Comparison of ENCODE assay signal across 10 mouse cellular contexts in genomic region chr11:96765645-96766044, GRCm38 (mm10). TPM values are rescaled to one million over a fixed set of nuclear protein-coding genes. Genes with fewer than 3 reads are reported as not detected.
DNase-seq lines count a peak whose midpoint lies in the region; ATAC-seq and TF ChIP-seq lines count a peak whose summit lies in the region.
"Had no signal": no experiment of that assay in that cellular context is flagged by ENCODE, and none has a peak within 500 bp of the region (broad histone marks: within the 10 kb centered on the region; RNA-seq: fewer than 3 reads in every experiment).

No protein-coding gene starts in this region.

- H3K36me3 ChIP-seq in forebrain, embryonic 10.5 days (replicated peaks), result peaks cover 37% of the 10 kb centered on the region
- peaks cover 32% of the 10 kb centered on the region for H3K36me3 ChIP-seq in forebrain, postnatal 0 days (ENCODE audit: insufficient read depth)
- peaks cover 18% of the 10 kb centered on the region for H3K36me3 ChIP-seq in midbrain, embryonic 15.5 days (replicated peaks)
- peaks cover 26% of the 10 kb centered on the region for H3K36me3 ChIP-seq in midbrain, postnatal 0 days (ENCODE audit: insufficient read depth, low read length)
- peaks cover 5% of the 10 kb centered on the region for H3K36me3 ChIP-seq in lung, embryonic 16.5 days (ENCODE audit: control insufficient read depth, insufficient read depth, low read length)
- H3K36me3 ChIP-seq in stomach, postnatal 0 days (ENCODE audit: control insufficient read depth, insufficient read depth, low read length), result 0 out of 2 replicates have a peak, but pooled peaks cover 1% of the 10 kb centered on the region

- no peak for ATAC-seq in forebrain, postnatal 0 days
- no peak for ATAC-seq in midbrain, embryonic 15.5 days (replicated peaks)
- ATAC-seq in midbrain, postnatal 0 days (ENCODE audit: low FRiP score), result no peak
- ATAC-seq in lung, embryonic 16.5 days (ENCODE audit: low read depth), result peak; percentile 44; the same call in 1 of the 2 replicates
- ATAC-seq in stomach, postnatal 0 days (ENCODE audit: low FRiP score, low TSS enrichment), result peak; percentile 87
- ATAC-seq: inflammation-experienced regulatory T-cells, adult 6 months had no signal

- no peaks in the 10 kb centered on the region for H3K9me3 ChIP-seq in forebrain, embryonic 10.5 days
- no peaks in the 10 kb centered on the region for H3K9me3 ChIP-seq in forebrain, postnatal 0 days (ENCODE audit: low read length)
- H3K9me3 ChIP-seq in midbrain, embryonic 15.5 days, result no peaks in the 10 kb centered on the region
- H3K9me3 ChIP-seq in midbrain, postnatal 0 days (ENCODE audit: low read length), result no peaks in the 10 kb centered on the region
- H3K9me3 ChIP-seq in lung, embryonic 16.5 days (ENCODE audit: control insufficient read depth, low read length), result no peaks in the 10 kb centered on the region
- no peaks in the 10 kb centered on the region for H3K9me3 ChIP-seq in stomach, postnatal 0 days (ENCODE audit: control insufficient read depth, low read length)

- no peak overlapping the region for H3K4me2 ChIP-seq in forebrain, postnatal 0 days (ENCODE audit: low read depth)
- no peak overlapping the region for H3K4me2 ChIP-seq in midbrain, embryonic 15.5 days
- H3K4me2 ChIP-seq in midbrain, postnatal 0 days (ENCODE audit: low read depth, low read length, poor library complexity, severe bottlenecking), result no peak overlapping the region
- H3K4me2 ChIP-seq in lung, embryonic 16.5 days (ENCODE audit: low read depth, low read length), result no peak overlapping the region
- H3K4me2 ChIP-seq in stomach, postnatal 0 days (replicated peaks; ENCODE audit: low read depth), result no peak overlapping the region

- 82% methylated on average over 7 of the region's 7 CpGs for WGBS in forebrain, embryonic 10.5 days
- WGBS in forebrain, postnatal 0 days, result 78% methylated on average over 7 of the region's 7 CpGs
- 86% methylated on average over 7 of the region's 7 CpGs for WGBS in midbrain, embryonic 15.5 days
- 81% methylated on average over 7 of the region's 7 CpGs for WGBS in midbrain, postnatal 0 days
- WGBS in lung, embryonic 16.5 days, result 57% methylated on average over 7 of the region's 7 CpGs
- WGBS in stomach, postnatal 0 days, result 57% methylated on average over 7 of the region's 7 CpGs

- H3K4me1 ChIP-seq in forebrain, embryonic 10.5 days, result peaks cover 56% of the 10 kb centered on the region
- H3K4me1 ChIP-seq in forebrain, postnatal 0 days (ENCODE audit: insufficient read depth), result no peaks in the 10 kb centered on the region
- peaks cover 45% of the 10 kb centered on the region for H3K4me1 ChIP-seq in midbrain, embryonic 15.5 days
- peaks cover 3% of the 10 kb centered on the region; the same call in 1 of the 2 replicates for H3K4me1 ChIP-seq in midbrain, postnatal 0 days (ENCODE audit: insufficient read depth, low read length)
- H3K4me1 ChIP-seq in lung, embryonic 16.5 days (replicated peaks; ENCODE audit: control insufficient read depth, insufficient read depth, low read length), result peaks cover 21% of the 10 kb centered on the region
- H3K4me1 ChIP-seq in stomach, postnatal 0 days (replicated peaks; ENCODE audit: control insufficient read depth, insufficient read depth), result no peaks in the 10 kb centered on the region

- H3K4me3 ChIP-seq in forebrain, embryonic 10.5 days, result no peak overlapping the region
- H3K4me3 ChIP-seq in forebrain, postnatal 0 days (ENCODE audit: low read depth, low read length), result no peak overlapping the region
- no peak overlapping the region for H3K4me3 ChIP-seq in midbrain, embryonic 15.5 days
- H3K4me3 ChIP-seq in midbrain, postnatal 0 days (ENCODE audit: low read depth, low read length), result no peak overlapping the region
- H3K4me3 ChIP-seq in lung, embryonic 16.5 days (ENCODE audit: low read length), result no peak overlapping the region
- no peak overlapping the region for H3K4me3 ChIP-seq in stomach, postnatal 0 days (ENCODE audit: low read depth, low read length)
- H3K4me3 ChIP-seq: myocyte had no signal

- H3K27ac ChIP-seq in forebrain, embryonic 10.5 days, result peak overlapping the region; percentile 79
- H3K27ac ChIP-seq in forebrain, postnatal 0 days (ENCODE audit: low read depth, low read length), result no peak overlapping the region
- 0 out of 2 replicates have a peak overlapping the region, but pooled peaks have one; percentile 69 for H3K27ac ChIP-seq in midbrain, embryonic 15.5 days
- no peak overlapping the region for H3K27ac ChIP-seq in midbrain, postnatal 0 days (ENCODE audit: low read depth, low read length)
- H3K27ac ChIP-seq in lung, embryonic 16.5 days (ENCODE audit: low read length), result peak overlapping the region; percentile 26; the same call in 1 of the 2 replicates
- H3K27ac ChIP-seq in stomach, postnatal 0 days (replicated peaks), result peak overlapping the region; percentile 77

- TF ChIP-seq EP300 in stomach, postnatal 0 days (optimal IDR thresholded peaks at IDR 0.05), result no peak

- no peak for TF ChIP-seq CTCF in forebrain, postnatal 0 days (IDR thresholded peaks at IDR 0.05; ENCODE audit: low read depth)
- no peak for TF ChIP-seq CTCF in midbrain, postnatal 0 days (IDR thresholded peaks at IDR 0.05)
- TF ChIP-seq CTCF in stomach, postnatal 0 days (IDR thresholded peaks at IDR 0.05; ENCODE audit: low read depth), result no peak

- no peak overlapping the region for H3K9ac ChIP-seq in forebrain, postnatal 0 days
- H3K9ac ChIP-seq in midbrain, embryonic 15.5 days, result no peak overlapping the region
- H3K9ac ChIP-seq in midbrain, postnatal 0 days (replicated peaks; ENCODE audit: low read length, poor library complexity, severe bottlenecking), result no peak overlapping the region
- no peak overlapping the region for H3K9ac ChIP-seq in lung, embryonic 16.5 days (ENCODE audit: low read length)
- no peak overlapping the region for H3K9ac ChIP-seq in stomach, postnatal 0 days (ENCODE audit: low read length)

- no peak for DNase-seq in forebrain, embryonic 10.5 days (ENCODE audit: extremely low spot score, low spot score)
- no peak for DNase-seq in forebrain, postnatal 0 days
- no peak for DNase-seq in midbrain, postnatal 0 days (ENCODE audit: low spot score)
- DNase-seq in stomach, postnatal 0 days (ENCODE audit: low spot score), result peak; percentile 67
- no peak for DNase-seq in T-cell, adult 2 months (ENCODE audit: low spot score)
- DNase-seq in testis, postnatal 10 days (ENCODE audit: low spot score), result no peak

- no peaks in the 10 kb centered on the region for H3K27me3 ChIP-seq in forebrain, embryonic 10.5 days (ENCODE audit: poor library complexity, severe bottlenecking)
- no peaks in the 10 kb centered on the region for H3K27me3 ChIP-seq in forebrain, postnatal 0 days (ENCODE audit: insufficient read depth, low read length)
- no peaks in the 10 kb centered on the region for H3K27me3 ChIP-seq in midbrain, embryonic 15.5 days (replicated peaks)
- no peaks in the 10 kb centered on the region for H3K27me3 ChIP-seq in midbrain, postnatal 0 days (ENCODE audit: insufficient read depth, low read length)
- no peaks in the 10 kb centered on the region for H3K27me3 ChIP-seq in lung, embryonic 16.5 days (ENCODE audit: control insufficient read depth, insufficient read depth, low read depth, low read length)
- H3K27me3 ChIP-seq in stomach, postnatal 0 days (ENCODE audit: control insufficient read depth, insufficient read depth, low read length), result no peaks in the 10 kb centered on the region

RNA-seq across cellular contexts. Expression of gene Snx11, which starts 11.7 kb away (rescaled TPM):
- 25.7 and 27.5 TPM in 2 replicates for polyA plus RNA-seq in forebrain, embryonic 10.5 days (2016; fragmentation: Nextera tagmentation; extraction: Ambion mirVana)
- 59.2 and 68.8 TPM in 2 replicates for total RNA-seq in forebrain, postnatal 0 days (2014; rRNA removed)
- 32.7 and 37.1 TPM in 2 replicates for polyA plus RNA-seq in forebrain, postnatal 0 days (2015; fragmentation: Nextera tagmentation; extraction: Ambion mirVana)
- polyA plus RNA-seq in midbrain, embryonic 15.5 days (2015; fragmentation: Nextera tagmentation; extraction: Ambion mirVana), result 47.2 and 51.1 TPM in 2 replicates
- total RNA-seq in midbrain, postnatal 0 days (2014; rRNA removed), result 61.6 and 61.9 TPM in 2 replicates
- polyA plus RNA-seq in midbrain, postnatal 0 days (2015; fragmentation: Nextera tagmentation; extraction: Ambion mirVana), result 36.6 and 38.9 TPM in 2 replicates
- polyA plus RNA-seq in lung, embryonic 16.5 days (2015; fragmentation: Nextera tagmentation; extraction: Ambion mirVana), result 15.4 and 16.6 TPM in 2 replicates
- 17.6 and 17.8 TPM in 2 replicates for polyA plus RNA-seq in stomach, postnatal 0 days (2015; fragmentation: Nextera tagmentation; extraction: Ambion mirVana)

RNA-seq across cellular contexts. Expression of gene Cbx1, which starts 23.3 kb away (rescaled TPM):
- polyA plus RNA-seq in forebrain, embryonic 10.5 days (2016; fragmentation: Nextera tagmentation; extraction: Ambion mirVana), result 188 and 202 TPM in 2 replicates
- total RNA-seq in forebrain, postnatal 0 days (2014; rRNA removed), result 57.0 and 62.4 TPM in 2 replicates
- polyA plus RNA-seq in forebrain, postnatal 0 days (2015; fragmentation: Nextera tagmentation; extraction: Ambion mirVana), result 53.7 and 55.6 TPM in 2 replicates
- 70.6 and 76.7 TPM in 2 replicates for polyA plus RNA-seq in midbrain, embryonic 15.5 days (2015; fragmentation: Nextera tagmentation; extraction: Ambion mirVana)
- total RNA-seq in midbrain, postnatal 0 days (2014; rRNA removed), result 29.0 and 38.1 TPM in 2 replicates
- 47.6 and 53.2 TPM in 2 replicates for polyA plus RNA-seq in midbrain, postnatal 0 days (2015; fragmentation: Nextera tagmentation; extraction: Ambion mirVana)
- 100 and 102 TPM in 2 replicates for polyA plus RNA-seq in lung, embryonic 16.5 days (2015; fragmentation: Nextera tagmentation; extraction: Ambion mirVana)
- 30.5 and 38.7 TPM in 2 replicates for polyA plus RNA-seq in stomach, postnatal 0 days (2015; fragmentation: Nextera tagmentation; extraction: Ambion mirVana)

Comparison
In these comparisons a context has a peak if more than half of its experiments do, and no peak if none do; other contexts are left out.
1. H3K27ac ChIP-seq: peak in forebrain, embryonic 10.5 days (single experiment), midbrain, embryonic 15.5 days (single experiment), lung, embryonic 16.5 days (single experiment) and stomach, postnatal 0 days (single experiment); none in forebrain, postnatal 0 days (single experiment) and midbrain, postnatal 0 days (single experiment).
2. ATAC-seq: peak in lung, embryonic 16.5 days (single experiment) and stomach, postnatal 0 days (single experiment); none in forebrain, postnatal 0 days (single experiment), midbrain, embryonic 15.5 days (single experiment) and midbrain, postnatal 0 days (single experiment).